Mouse (Mus musculus): ENCODE measurements at regions not wholly inside any gene's neighbourhood (a gene's known extent, or its start where the extent isn't known, plus 50 kb on each side); places are given as distances from the start of the nearest gene placed in this dataset.

GRCm38 (mm10) chr6:22803886-22804285, 71.4 kb upstream of the Ptprz1 start:
- H3K27ac ChIP-seq (ENCODE audit: low read depth, low read length): no peak overlapping the region
- no peak overlapping the region for H3K9ac ChIP-seq (ENCODE audit: low read depth, low read length)
- H3K4me1 ChIP-seq (replicated peaks; ENCODE audit: control insufficient read depth, insufficient read depth, low read length): no peaks in the 10 kb centered on the region
- ATAC-seq (ENCODE audit: low FRiP score): no peak
- H3K27me3 ChIP-seq (ENCODE audit: control insufficient read depth, insufficient read depth, low read length): no peaks in the 10 kb centered on the region
- H3K9me3 ChIP-seq (ENCODE audit: control insufficient read depth, low read length): no peaks in the 10 kb centered on the region
- no peak for DNase-seq (ENCODE audit: low spot score)
- WGBS: 83% methylated on average over 4 of the region's 4 CpGs
- H3K36me3 ChIP-seq (ENCODE audit: control insufficient read depth, insufficient read depth, low read length): no peaks in the 10 kb centered on the region
- H3K4me3 ChIP-seq (ENCODE audit: low read depth, low read length): no peak overlapping the region
- no peak overlapping the region for H3K4me2 ChIP-seq (replicated peaks; ENCODE audit: low read depth, low read length)

- Histone ChIP-seq H3K36me3 (ENCODE audit: control insufficient read depth, insufficient read depth, low read length) (no peaks in the 10 kb centered on the region), H3K4me1 (replicated peaks; ENCODE audit: control insufficient read depth, insufficient read depth, low read length) (no peaks in the 10 kb centered on the region), H3K9ac (ENCODE audit: low read depth, low read length) (no peak overlapping the region), H3K9me3 (ENCODE audit: control insufficient read depth, low read length) (no peaks in the 10 kb centered on the region), H3K27ac (ENCODE audit: low read depth, low read length) (no peak overlapping the region), H3K4me3 (ENCODE audit: low read depth, low read length) (no peak overlapping the region), H3K27me3 (ENCODE audit: control insufficient read depth, insufficient read depth, low read length) (no peaks in the 10 kb centered on the region), H3K4me2 (replicated peaks; ENCODE audit: low read depth, low read length) (no peak overlapping the region)
- WGBS: 84% methylated on average over 1 of the region's 1 CpGs
- no peak for DNase-seq (ENCODE audit: low spot score)
- no peak for ATAC-seq (ENCODE audit: low FRiP score)
These were observed 50.1 kb upstream of the Ptprz1 start for GRCm38 (mm10) chr6:22825086-22825768.
